Mouse (Mus musculus) kidney, adult 11 months (tissue): Measurements from ENCODE around the gene Cnr1.

Source experiments
- DNase-seq: peaks from one replicate; pipeline ENCODE4 v3.0.0; 2022

Cnr1 gene

DNA sequence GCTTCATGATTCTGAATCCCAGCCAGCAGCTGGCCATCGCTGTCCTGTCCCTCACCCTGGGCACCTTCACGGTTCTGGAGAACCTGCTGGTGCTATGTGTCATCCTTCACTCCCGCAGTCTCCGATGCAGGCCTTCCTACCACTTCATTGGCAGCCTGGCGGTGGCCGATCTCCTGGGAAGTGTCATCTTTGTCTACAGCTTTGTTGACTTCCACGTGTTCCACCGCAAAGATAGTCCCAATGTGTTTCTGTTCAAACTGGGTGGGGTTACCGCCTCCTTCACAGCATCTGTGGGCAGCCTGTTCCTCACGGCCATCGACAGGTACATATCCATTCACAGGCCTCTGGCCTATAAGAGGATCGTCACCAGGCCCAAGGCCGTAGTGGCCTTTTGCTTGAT lies 19.5 kb downstream of the Cnr1 start:
- DNase-seq = no peak

DNA sequence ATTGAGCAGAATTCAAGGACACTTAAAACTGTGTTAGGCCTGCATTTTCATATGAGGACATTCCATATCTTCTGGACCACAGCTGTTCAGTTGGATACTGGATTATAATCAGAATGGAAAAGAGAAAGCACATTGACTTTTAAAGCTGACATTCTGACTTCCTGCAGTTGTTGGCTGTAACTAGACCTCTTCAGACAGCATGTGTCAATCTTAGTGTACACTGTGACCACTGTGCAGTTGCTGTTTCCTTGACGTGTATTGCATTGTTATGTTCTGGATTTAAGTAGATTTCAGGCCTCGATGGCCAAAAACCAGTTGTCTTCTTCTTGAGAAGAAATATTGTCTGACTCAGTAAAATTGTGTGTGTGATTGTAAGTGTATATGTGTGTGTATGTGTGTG lies 21.3 kb downstream of the Cnr1 start:
- no peak for DNase-seq

DNA sequence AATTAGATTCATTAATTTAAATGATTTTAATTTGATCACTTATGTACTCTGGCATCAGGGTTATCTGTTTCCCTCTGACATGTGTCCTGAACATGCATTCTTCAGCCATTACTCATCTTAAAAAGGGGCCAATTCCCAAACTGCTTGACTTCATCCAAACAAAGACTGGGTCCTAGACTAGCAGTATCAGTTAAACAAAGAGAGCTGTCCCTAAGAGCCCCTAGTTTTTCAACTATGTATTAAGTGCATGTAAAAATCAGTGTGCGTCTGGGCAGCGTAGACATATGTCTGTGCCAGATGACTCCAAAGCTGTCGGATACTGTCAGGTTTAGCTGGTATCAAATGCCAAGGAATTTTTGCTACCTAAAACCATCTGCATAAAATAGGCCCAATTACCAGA lies 23.2 kb downstream of the Cnr1 start:
- DNase-seq = no peak

DNA sequence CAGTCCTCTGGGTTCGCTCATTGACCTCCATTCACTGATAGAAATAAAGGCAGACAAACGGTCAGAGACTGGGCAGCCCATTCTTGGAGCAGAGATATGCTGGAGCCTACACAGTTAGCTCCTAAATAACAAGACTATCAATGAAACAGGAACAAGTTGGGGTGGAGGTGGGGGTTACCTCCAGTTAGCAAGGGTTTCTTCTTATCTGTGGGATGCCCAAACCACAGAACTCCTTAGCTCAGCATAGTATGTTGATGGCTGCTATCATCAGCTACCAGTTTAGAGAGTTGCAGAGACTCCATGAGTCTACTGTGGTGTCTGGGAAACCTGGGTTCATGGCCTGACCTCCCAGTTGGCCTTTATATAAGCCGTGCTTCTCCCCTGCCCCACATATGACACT lies 33.0 kb downstream of the Cnr1 start:
- DNase-seq = no peak

DNA sequence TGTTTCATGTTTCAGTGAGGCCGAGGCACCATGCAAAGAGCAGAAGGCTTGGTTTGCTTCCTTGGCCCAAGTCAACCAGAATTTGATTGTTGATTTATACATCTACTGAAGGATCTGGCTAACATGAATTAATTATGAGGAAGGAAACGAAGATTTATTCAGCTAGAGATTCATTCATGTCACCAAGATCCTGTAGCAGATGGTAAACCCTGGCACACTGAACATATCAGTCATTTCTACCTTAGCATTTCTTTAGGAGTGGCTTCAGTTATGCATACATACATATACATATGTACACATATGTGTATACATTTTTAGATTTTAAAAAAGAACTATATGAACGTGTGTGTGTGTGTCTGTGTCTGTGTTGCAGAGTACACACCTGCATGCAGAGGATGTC lies 34.1 kb downstream of the Cnr1 start:
- DNase-seq = no peak

DNA sequence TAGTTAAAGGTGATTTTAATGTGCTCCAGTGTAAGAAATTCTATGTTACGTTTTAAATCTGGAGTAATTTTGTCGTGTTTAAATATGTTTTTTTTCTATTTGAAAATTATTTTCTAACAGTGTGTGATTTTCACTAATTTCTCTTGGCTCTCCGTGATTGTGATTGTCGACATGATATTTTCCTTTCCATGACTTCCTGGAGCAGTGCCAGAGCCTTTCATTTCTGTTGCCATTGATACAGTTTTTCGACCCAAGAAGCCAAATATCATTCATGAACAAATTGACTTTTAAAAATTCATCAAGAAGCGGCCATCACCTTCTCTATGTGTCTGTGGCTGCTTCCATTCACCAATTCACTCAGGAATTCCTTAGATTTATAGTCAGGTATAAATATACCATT lies 35.4 kb downstream of the Cnr1 start:
- no peak for DNase-seq

DNA sequence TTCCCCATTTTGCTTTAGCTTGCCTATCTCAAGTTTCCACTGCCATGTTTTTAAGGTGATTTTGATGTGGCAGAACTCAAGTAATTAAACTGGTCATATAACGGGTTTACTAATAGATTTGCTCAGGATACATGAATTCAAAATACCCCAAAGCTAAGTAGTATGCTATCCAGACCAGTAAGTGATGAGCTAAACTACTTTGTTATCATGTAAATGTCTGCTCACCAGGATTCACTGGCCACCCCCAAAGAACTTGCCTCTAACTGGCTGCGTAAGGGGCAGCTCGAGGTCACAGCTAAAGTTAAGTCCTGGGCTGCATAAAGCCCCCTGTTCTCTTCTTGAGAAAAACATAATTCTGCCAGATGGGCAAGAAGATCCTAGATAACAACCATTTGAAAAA lies 46.3 kb downstream of the Cnr1 start:
- DNase-seq = no peak

DNA sequence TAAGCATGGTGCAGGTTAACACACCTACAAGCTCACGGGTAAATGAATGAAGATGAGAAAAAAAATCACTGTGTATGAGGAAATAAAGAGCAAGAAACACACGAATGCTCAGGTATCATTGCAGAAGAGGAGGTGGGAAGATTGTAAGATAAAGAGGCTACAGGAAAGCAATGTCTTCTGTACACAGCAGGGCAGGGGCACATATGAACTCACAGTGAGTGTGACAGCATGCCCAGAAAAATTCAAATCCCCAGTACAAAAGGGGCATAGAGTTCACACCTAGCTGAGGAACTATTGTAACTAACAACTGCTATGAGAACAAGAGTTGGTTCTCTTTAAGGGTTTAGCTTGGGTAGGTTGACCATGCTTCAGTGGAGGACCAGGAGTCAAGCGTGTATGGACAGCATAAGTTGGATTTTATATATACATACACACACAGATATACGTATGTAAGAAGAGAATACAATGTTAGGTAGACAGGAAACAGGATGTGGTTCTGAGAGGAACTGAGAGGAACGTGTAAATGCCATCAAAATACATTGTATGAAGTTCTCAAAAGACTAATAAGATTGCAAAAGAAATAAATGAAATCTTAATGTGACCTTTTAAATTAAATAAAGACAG lies 64.2 kb downstream of the Cnr1 start:
- no peak for DNase-seq

DNA sequence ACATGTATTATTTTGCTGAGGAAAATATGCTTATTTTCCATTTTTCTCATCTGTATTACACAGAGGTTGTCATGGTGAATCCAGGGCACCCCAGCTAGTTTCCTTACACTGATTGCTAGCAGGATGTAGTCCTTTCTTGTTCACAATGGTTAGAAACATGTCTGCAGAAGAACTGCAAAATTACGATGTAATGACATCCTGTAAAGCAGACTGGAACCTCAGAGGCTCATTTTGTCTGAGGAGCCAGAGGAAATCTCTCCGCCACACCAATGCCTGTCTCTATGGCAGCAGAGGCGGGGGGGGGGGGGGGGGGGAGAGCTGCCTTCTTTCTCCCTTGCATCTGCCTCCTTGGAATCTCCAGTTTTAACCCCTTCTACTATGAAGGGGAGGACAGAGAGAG lies 68.3 kb downstream of the Cnr1 start:
- no peak for DNase-seq

DNA sequence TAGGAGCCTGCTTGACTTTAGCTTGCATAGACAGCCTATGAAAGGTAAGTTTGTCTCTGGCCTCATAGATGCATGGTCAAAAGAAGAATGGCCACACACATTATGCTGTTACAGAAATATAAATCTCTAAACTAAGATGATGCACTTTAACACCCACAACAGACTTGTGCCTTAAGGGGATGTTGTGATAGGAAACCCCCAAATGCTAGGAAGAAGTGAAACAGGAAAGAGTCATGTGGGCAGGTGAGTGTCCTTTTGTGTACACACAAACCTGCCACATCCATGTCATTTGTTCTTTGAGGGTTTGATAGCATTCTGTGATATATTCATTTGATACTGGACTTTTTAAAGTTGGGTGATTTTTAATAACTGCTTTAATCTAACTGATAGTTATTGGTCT lies 72.0 kb downstream of the Cnr1 start:
- no peak for DNase-seq
